Mouse (Mus musculus): Measurements from ENCODE around the gene Epb41l2.

Gene Epb41l2

GRCm38 (mm10) chr10:25359208-25359958 is at the start of gene Epb41l2:
Gene Epb41l2 (plus strand): TSS chr10:25359798.
- peak; percentile 85 to 89 for DNase-seq (ENCODE audit: low spot score in 2 of 2)

GRCm38 (mm10) chr10:25309996-25310395 is 49.6 kb upstream of the Epb41l2 start:
- no peak for DNase-seq (ENCODE audit: low spot score in 2 of 2)

GRCm38 (mm10) chr10:25310736-25311135 is 48.9 kb upstream of the Epb41l2 start:
- DNase-seq (ENCODE audit: low spot score in 2 of 2) = no peak

GRCm38 (mm10) chr10:25311554-25312212 is 47.9 kb upstream of the Epb41l2 start:
- DNase-seq (ENCODE audit: low spot score in 2 of 2) = peak in 1 of 2 experiments; percentile 12

DNA sequence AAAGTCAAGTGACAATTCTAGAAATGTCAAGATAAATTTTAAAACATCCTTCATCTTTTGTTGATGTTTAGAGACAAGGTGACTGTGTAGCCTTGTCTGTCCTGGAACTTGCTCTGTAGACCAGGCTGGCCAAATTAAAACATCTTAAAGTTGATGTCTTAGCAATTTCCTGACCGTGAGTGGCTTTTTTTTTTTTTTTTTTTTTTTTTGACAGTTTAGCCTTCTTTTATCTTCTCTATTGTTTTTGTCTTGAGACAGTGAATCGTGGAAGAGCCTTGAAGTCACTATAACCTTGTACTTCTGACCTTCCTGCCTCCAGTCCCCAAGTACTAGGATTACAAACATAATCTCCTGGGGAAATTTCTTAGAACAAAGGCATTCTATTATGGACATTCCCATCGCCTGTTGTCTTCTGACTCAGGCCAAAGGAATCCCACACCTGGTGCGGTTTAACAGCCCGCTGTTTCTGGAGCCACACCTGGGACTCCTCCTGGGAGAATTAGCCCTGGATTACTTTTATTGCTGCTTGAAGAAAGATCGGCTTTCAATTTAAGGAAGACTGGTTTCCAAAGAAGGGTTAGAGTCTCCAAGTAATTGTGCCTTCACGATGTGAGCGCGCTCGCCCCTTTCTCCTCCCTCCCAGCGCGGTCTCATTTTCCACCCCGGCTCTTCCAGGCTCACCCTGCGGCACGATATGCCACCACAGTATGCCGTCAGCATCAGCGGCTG is 45.6 kb upstream of the Epb41l2 start:
- no peak for DNase-seq (ENCODE audit: low spot score in 2 of 2)

GRCm38 (mm10) chr10:25317665-25318064 is 41.9 kb upstream of the Epb41l2 start:
- DNase-seq (ENCODE audit: low spot score in 2 of 2) = no peak

GRCm38 (mm10) chr10:25318405-25318804 is 41.2 kb upstream of the Epb41l2 start:
- no peak for DNase-seq (ENCODE audit: low spot score in 2 of 2)

- no peak for DNase-seq (ENCODE audit: low spot score in 2 of 2)
Measured at GRCm38 (mm10) chr10:25319531-25319930, 40.1 kb upstream of the Epb41l2 start.

GRCm38 (mm10) chr10:25321198-25321597 is 38.4 kb upstream of the Epb41l2 start:
- no peak for DNase-seq (ENCODE audit: low spot score in 2 of 2)

DNA sequence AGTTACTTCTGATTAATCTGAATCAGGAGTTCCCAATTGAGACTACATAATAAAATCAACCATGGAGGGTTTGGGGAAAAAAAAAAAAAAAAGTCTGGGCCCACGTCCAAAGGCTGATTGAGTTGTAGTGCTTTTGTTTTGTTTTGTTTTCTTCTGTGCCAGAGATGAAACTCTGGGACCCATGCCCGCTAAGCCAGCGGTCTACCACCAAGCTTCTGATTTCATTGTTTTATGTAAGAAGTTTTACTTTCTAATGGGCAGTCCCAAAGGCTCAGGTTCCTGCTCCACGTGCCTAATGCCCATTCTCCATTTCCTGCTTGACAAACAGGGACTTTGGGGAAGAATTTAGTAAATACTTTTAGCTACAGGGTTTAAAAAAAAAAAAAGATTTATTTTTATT is 33.9 kb upstream of the Epb41l2 start:
- DNase-seq (ENCODE audit: low spot score in 2 of 2) = no peak

- DNase-seq (ENCODE audit: low spot score in 2 of 2) = no peak
Measured at GRCm38 (mm10) chr10:25327511-25327910, 32.1 kb upstream of the Epb41l2 start.

DNA sequence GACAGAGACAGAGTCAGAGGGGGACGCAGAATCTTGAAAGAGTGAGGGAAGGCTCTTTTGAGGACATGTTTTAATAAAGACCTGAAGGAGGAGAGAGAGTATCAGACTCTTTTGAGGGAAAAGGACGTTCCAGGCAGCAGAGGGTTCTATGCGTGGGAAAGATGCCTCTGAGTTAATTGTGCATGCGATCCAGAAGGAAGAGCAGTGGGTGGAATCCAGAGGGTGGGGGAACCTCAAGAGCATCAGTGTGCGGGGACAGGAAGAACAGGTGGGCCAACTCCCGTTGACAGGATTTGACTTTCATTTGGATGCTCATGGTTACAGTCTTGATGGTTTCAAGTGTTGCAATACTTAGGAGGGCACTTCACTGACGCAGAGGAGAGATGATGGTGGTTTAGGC is 29.5 kb upstream of the Epb41l2 start:
- DNase-seq (ENCODE audit: low spot score in 2 of 2) = no peak

GRCm38 (mm10) chr10:25331321-25332049 is 28.1 kb upstream of the Epb41l2 start:
- no peak for DNase-seq (ENCODE audit: low spot score in 2 of 2)

DNA sequence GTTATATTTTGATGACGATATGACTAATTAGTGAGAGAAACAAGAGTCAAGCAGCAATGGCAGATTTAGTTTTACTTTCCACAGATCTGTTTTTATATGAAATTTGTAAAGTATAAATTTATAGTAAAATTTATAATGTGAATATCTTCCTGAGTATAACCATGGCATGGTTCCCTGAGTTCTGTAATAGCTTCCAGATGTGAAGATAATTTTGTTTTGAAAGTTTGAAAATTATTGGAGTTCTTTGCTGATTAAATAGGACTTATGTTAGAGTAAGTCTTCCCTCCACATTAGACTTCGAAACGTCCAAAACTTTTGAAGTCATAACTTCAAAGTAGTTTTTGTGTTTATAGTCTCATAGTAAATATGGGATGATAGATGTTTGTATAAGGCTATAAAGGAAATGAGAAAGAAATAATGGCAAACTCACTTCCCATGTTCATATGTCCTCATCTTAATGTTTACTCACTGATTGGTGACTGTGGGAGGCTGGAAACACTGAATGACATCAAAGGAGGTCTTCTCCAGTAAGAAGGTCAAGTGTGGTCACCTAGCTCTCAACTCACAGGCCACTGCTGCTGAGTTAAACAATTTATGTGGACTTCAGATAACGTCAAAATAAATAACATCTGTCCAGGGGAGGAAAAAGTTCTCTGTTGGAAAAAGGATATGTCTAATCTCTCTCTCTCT is 26.1 kb upstream of the Epb41l2 start:
- no peak for DNase-seq (ENCODE audit: low spot score in 2 of 2)

DNA sequence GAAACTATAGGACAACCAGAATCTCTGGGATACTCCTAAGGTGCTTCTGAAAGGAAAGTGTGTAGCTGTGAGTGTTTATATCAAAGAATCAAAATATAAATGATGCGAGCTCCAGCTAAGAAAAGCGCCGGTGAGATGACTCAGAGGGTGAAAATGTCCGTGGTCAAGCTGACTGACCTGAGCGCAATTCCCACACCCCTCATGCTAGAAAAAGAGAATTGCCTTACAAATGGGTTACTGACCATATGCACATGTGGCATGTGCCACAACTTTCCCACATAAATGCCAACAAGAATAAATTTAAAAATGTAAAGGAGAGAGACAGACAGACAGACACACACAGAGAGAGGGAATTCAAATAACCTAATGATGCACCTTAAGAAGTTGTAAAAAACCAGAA is 18.9 kb upstream of the Epb41l2 start:
- DNase-seq (ENCODE audit: low spot score in 2 of 2) = no peak

GRCm38 (mm10) chr10:25342801-25343200 is 16.8 kb upstream of the Epb41l2 start:
- DNase-seq (ENCODE audit: low spot score in 2 of 2) = no peak

- no peak for DNase-seq (ENCODE audit: low spot score in 2 of 2)
Measured at GRCm38 (mm10) chr10:25353941-25354340, 5.7 kb upstream of the Epb41l2 start.

DNA sequence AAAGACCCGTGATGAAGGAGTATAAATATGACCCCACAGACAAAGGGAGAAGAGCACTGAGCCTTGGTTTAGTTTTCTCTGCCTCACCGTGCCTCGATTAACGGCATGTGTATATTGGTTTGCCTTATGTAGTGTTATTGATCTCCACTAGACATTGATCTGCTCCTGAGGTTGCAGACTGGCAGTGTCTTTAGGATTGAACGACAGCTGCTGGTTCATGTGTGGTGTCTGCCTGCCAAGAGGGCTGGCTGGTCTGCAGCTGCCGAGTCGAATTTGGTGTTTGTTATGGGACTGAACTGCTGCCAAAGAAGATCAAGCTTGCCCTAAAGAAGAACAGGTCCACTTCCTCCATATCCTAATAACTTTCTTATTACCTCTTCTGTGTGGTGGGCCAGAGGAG is 5.2 kb upstream of the Epb41l2 start:
- no peak for DNase-seq (ENCODE audit: low spot score in 2 of 2)

DNA sequence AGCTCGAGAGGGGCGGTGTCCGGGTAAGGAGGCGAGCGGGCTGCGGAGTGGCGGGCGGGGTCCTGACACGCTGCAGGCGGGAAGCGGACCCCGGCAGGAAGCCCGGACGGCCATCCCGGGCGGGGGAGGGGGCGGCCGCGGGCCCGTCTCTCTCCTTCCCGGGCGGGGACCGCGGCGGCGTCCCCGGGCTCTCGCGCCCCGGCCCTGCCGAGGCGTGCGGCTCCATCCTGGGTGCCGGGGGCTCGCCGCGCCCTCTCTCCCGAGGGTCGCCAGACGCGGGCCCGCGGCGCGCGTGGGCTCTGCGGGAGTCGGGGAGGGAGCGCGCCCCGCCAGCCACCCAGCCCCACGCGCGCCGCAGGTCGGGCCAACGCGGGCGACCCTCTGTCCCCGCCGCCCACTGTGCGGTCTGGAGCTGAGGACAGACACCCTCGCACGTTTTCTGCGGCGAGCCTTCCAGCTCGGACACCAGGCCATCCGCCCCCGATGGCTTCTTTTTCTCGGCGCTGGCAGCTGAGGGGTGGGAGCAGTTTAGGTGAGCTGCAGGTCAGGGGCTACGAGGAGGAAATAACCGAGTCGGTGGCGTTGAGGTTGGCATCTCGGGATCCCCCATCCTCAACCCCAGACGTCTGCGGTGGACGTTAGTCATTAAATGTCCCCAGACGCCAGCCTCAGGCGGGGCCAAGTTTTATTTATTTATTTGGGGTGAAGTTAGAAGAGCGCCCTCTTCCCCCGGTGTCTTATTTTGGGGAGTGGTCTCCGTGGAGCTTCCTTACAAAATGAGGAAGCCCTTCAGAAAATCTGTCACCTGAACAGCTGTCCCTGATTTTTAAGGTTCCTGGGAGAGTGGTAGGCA is 587 bp downstream of the Epb41l2 start:
- DNase-seq (ENCODE audit: low spot score in 2 of 2) = no peak

GRCm38 (mm10) chr10:25362235-25362634 is 2.6 kb downstream of the Epb41l2 start:
- DNase-seq (ENCODE audit: low spot score in 2 of 2) = no peak

All from spleen, postnatal 14 days (tissue).